Mouse (Mus musculus) C2C12 (cell line): Measurements from ENCODE around the gene Krt88. TPM values are rescaled to one million over a fixed set of nuclear protein-coding genes. Genes with fewer than 3 reads are reported as not detected.

Source experiments
- H3K27me3 ChIP-seq: one replicate; pipeline ENCODE4 v1.6.1; 2011; ENCODE audit not compliant: control insufficient read depth, insufficient read depth, insufficient read length
- H3K36me3 ChIP-seq: one replicate; pipeline ENCODE4 v1.6.1; 2011; ENCODE audit not compliant: control insufficient read depth, insufficient read depth
- H3K4me3 ChIP-seq: one replicate; pipeline ENCODE4 v1.5.1; 2011; ENCODE audit warnings: mild to moderate bottlenecking, control low read depth; ENCODE audit not compliant: poor library complexity, insufficient read depth, severe bottlenecking
- H3K79me2 ChIP-seq: one replicate; pipeline ENCODE4 v1.6.1; 2011; ENCODE audit not compliant: control insufficient read depth, insufficient read depth
- H3K79me3 ChIP-seq: one replicate; pipeline ENCODE4 v1.6.1; 2011; ENCODE audit warnings: low read depth, control low read depth
- H3ac ChIP-seq: one replicate; pipeline ENCODE3; 2011; ENCODE audit warnings: low read depth; ENCODE audit not compliant: control insufficient read depth, insufficient read length
- CEBPB ChIP-seq: IDR thresholded peaks from one replicate; pipeline ENCODE4 v1.6.1; 2011; ENCODE audit warnings: low read depth, mild to moderate bottlenecking, control low read depth, moderate library complexity
- CTCF ChIP-seq: IDR thresholded peaks from one replicate; pipeline ENCODE4 v1.5.1; 2011; ENCODE audit not compliant: control insufficient read depth, insufficient read depth, insufficient read length
- FOSL1 ChIP-seq: IDR thresholded peaks from one replicate; pipeline ENCODE4 v1.8.0; 2011; ENCODE audit warnings: mild to moderate bottlenecking, low read length; ENCODE audit not compliant: poor library complexity, insufficient read depth, severe bottlenecking
- MAX ChIP-seq: IDR thresholded peaks from one replicate; pipeline ENCODE4 v1.6.1; 2011; ENCODE audit warnings: mild to moderate bottlenecking, control low read depth
- MYOD1 ChIP-seq: IDR thresholded peaks from one replicate; pipeline ENCODE4 v1.6.1; 2011; ENCODE audit warnings: low read depth; ENCODE audit not compliant: control insufficient read depth, insufficient read length
- MYOG ChIP-seq: IDR thresholded peaks from one replicate; pipeline ENCODE4 v1.6.1; 2011; ENCODE audit not compliant: control insufficient read depth, insufficient read length; ENCODE audit errors: extremely low read depth
- USF1 ChIP-seq: IDR thresholded peaks from one replicate; pipeline ENCODE4 v1.6.1; 2011; ENCODE audit warnings: low read depth, mild to moderate bottlenecking, control low read depth, moderate library complexity
- polyA plus RNA-seq: library from polyadenylated mRNA; unstranded; fragments of >200 nt; fragmentation: generic; extraction: Trizol; gene quantifications from one replicate; pipeline ENCODE4 v1.2.1, GENCODE M21; 2012; ENCODE audit warnings: missing spikeins

Krt88 gene
- polyA plus RNA-seq, 1 experiment = not detected

GRCm38 (mm10) chr15:101493713-101494112 lies 46.2 kb downstream of the Krt88 start:
- Histone ChIP-seq H3ac (no peak overlapping the region), H3K4me3 (no peak overlapping the region), H3K36me3 (no peaks in the 10 kb centered on the region), H3K79me3 (no peaks in the 10 kb centered on the region), H3K27me3 (peaks cover 53% of the 10 kb centered on the region), H3K79me2 (no peaks in the 10 kb centered on the region)
- TF ChIP-seq MYOD1 (no peak), CEBPB (no peak), MYOG (no peak), MAX (no peak), CTCF (no peak), USF1 (no peak), FOSL1 (no peak)

GRCm38 (mm10) chr15:101494203-101494602 lies 46.7 kb downstream of the Krt88 start:
- peaks cover 48% of the 10 kb centered on the region for H3K27me3 ChIP-seq
- no peak overlapping the region for H3K4me3 ChIP-seq
- no peak overlapping the region for H3ac ChIP-seq
- no peaks in the 10 kb centered on the region for H3K36me3 ChIP-seq
- H3K79me3 ChIP-seq = no peaks in the 10 kb centered on the region
- H3K79me2 ChIP-seq = no peaks in the 10 kb centered on the region
- TF ChIP-seq MAX = no peak
- no peak for TF ChIP-seq FOSL1
- no peak for TF ChIP-seq CTCF
- no peak for TF ChIP-seq MYOG
- TF ChIP-seq USF1 = no peak
- TF ChIP-seq CEBPB = no peak
- no peak for TF ChIP-seq MYOD1

GRCm38 (mm10) chr15:101495266-101495665 lies 47.7 kb downstream of the Krt88 start:
- TF ChIP-seq CEBPB = no peak
- TF ChIP-seq MYOD1 = no peak
- TF ChIP-seq CTCF = no peak
- TF ChIP-seq MAX = no peak
- TF ChIP-seq FOSL1 = no peak
- TF ChIP-seq USF1 = no peak
- TF ChIP-seq MYOG = no peak

GRCm38 (mm10) chr15:101497181-101497580 lies 49.6 kb downstream of the Krt88 start:
- Histone ChIP-seq H3K79me2 (no peaks in the 10 kb centered on the region), H3K4me3 (no peak overlapping the region), H3K36me3 (no peaks in the 10 kb centered on the region), H3K27me3 (peaks cover 33% of the 10 kb centered on the region), H3K79me3 (no peaks in the 10 kb centered on the region), H3ac (no peak overlapping the region)
- TF ChIP-seq MAX (no peak), FOSL1 (no peak), MYOD1 (no peak), CTCF (peak; percentile 50), USF1 (no peak), MYOG (no peak), CEBPB (no peak)

More at GRCm38 (mm10) chr15:101495266-101495665, 47.7 kb downstream of the Krt88 start:
- H3K27me3 ChIP-seq = peaks cover 38% of the 10 kb centered on the region
- no peaks in the 10 kb centered on the region for H3K79me3 ChIP-seq
- H3K79me2 ChIP-seq = no peaks in the 10 kb centered on the region
- H3ac ChIP-seq = no peak overlapping the region
- no peaks in the 10 kb centered on the region for H3K36me3 ChIP-seq
- H3K4me3 ChIP-seq = no peak overlapping the region

Other genes starting within 250 kb of the Krt88 start
- gene Grasp, start 223.6 kb upstream of the Krt88 start, polyA plus RNA-seq = 7.1 TPM
- gene Nr4a1, start 193.5 kb upstream of the Krt88 start, polyA plus RNA-seq = 8.1 TPM
- 61.3 TPM for gene Atg101, start 163.5 kb upstream of the Krt88 start, polyA plus RNA-seq
- 0.06 TPM for gene 6030408B16Rik, start 154.5 kb upstream of the Krt88 start, polyA plus RNA-seq
- 10.1 TPM for gene Krt80, start 77.6 kb upstream of the Krt88 start, polyA plus RNA-seq
- 0.04 TPM for gene Krt7, start 36.7 kb upstream of the Krt88 start, polyA plus RNA-seq
- not detected for gene Krt87, start 8.9 kb upstream of the Krt88 start, polyA plus RNA-seq
- not detected for gene Krt81, start 16.0 kb downstream of the Krt88 start, polyA plus RNA-seq
- not detected for gene Krt86, start 25.7 kb downstream of the Krt88 start, polyA plus RNA-seq
- not detected for gene Krt83, start 43.8 kb downstream of the Krt88 start, polyA plus RNA-seq
- not detected for gene Gm49425, start 69.5 kb downstream of the Krt88 start, polyA plus RNA-seq
- gene Krt84, start 85.1 kb downstream of the Krt88 start, polyA plus RNA-seq = not detected
- not detected for gene Krt82, start 102.9 kb downstream of the Krt88 start, polyA plus RNA-seq
- gene Krt90, start 115.2 kb downstream of the Krt88 start, polyA plus RNA-seq = not detected
- not detected for gene Krt75, start 126.2 kb downstream of the Krt88 start, polyA plus RNA-seq
- not detected for gene Gm5414, start 180.4 kb downstream of the Krt88 start, polyA plus RNA-seq
- not detected for gene Gm5478, start 199.6 kb downstream of the Krt88 start, polyA plus RNA-seq
- not detected for gene Krt6b, start 232.5 kb downstream of the Krt88 start, polyA plus RNA-seq
- not detected for gene Krt6a, start 246.6 kb downstream of the Krt88 start, polyA plus RNA-seq